Mouse (Mus musculus): ENCODE measurements at regions not wholly inside any gene's neighbourhood (a gene's known extent, or its start where the extent isn't known, plus 50 kb on each side); places are given as distances from the start of the nearest gene placed in this dataset.
A peak's percentile ranks its signal among the peaks of the same experiment; 100 is the strongest.

GRCm38 (mm10) chr1:186372770-186373353, 255.8 kb upstream of the Lyplal1 start:
- no peak for TF ChIP-seq CTCF (IDR thresholded peaks at IDR 0.05; ENCODE audit: borderline replicate concordance, insufficient read depth, low read length)
- TF ChIP-seq POLR2A (IDR thresholded peaks at IDR 0.05; ENCODE audit: low read depth, low read length), result no peak
- H3K4me1 ChIP-seq (ENCODE audit: control insufficient read depth, insufficient read depth, low read length), result no peaks in the 10 kb centered on the region
- H3K27ac ChIP-seq (ENCODE audit: insufficient read depth, low read length), result no peak overlapping the region
- H3K4me3 ChIP-seq (ENCODE audit: insufficient read depth, low read length), result no peak overlapping the region

DNA sequence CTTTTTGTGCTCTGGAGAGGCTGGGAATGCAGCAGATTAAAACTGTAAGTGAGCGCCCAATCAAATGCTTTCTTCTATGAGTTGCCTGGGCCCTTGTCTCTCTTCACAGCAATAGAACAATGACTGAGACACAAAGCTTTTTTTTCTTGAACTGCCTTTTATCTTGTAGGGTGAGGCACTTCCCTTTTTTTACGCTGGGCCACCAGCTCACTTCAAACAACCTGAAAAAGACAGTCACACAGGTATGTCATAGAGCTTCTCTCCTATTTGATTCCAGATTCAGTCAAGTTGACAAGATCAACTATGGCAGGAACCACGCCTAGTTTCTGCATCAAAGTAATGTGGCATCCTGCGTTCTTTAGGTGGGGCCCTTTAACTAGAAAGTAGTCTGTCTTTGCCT, 246.2 kb upstream of the Lyplal1 start:
- H3K27ac ChIP-seq (ENCODE audit: insufficient read depth, low read length), result no peak overlapping the region
- no peak for TF ChIP-seq POLR2A (IDR thresholded peaks at IDR 0.05; ENCODE audit: low read depth, low read length)
- no peak for TF ChIP-seq CTCF (IDR thresholded peaks at IDR 0.05; ENCODE audit: borderline replicate concordance, insufficient read depth, low read length)
- no peaks in the 10 kb centered on the region for H3K4me1 ChIP-seq (ENCODE audit: control insufficient read depth, insufficient read depth, low read length)
- no peak overlapping the region for H3K4me3 ChIP-seq (ENCODE audit: insufficient read depth, low read length)

GRCm38 (mm10) chr1:186358011-186358670, 241.0 kb upstream of the Lyplal1 start:
- no peak overlapping the region for H3K4me3 ChIP-seq (ENCODE audit: insufficient read depth, low read length)
- no peak overlapping the region for H3K27ac ChIP-seq (ENCODE audit: insufficient read depth, low read length)
- TF ChIP-seq POLR2A (IDR thresholded peaks at IDR 0.05; ENCODE audit: low read depth, low read length) (no peak), CTCF (IDR thresholded peaks at IDR 0.05; ENCODE audit: borderline replicate concordance, insufficient read depth, low read length) (no peak)
- H3K4me1 ChIP-seq (ENCODE audit: control insufficient read depth, insufficient read depth, low read length), result peaks cover 3% of the 10 kb centered on the region; the same call in 1 of the 2 replicates

DNA sequence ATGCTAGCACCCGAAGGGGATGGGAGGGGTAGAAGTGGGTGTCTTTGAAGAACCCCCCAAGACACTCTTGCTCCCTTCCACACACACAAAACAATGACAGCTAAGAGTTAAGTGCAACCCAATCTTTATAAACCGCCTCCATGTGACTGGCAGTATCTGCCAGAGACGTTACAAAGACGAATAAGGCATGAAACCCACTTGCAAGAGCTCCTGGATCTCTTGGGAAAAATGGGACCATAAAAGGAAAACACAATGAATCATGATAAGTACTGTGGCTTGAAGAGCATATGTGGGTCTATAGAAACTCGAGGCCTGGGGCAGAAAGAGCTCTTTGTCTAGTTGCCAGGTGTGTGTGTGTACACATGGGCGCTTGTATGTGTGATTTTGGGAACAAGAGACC, 237.6 kb upstream of the Lyplal1 start:
- Histone ChIP-seq H3K4me3 (ENCODE audit: insufficient read depth, low read length) (no peak overlapping the region), H3K4me1 (ENCODE audit: control insufficient read depth, insufficient read depth, low read length) (peaks cover 3% of the 10 kb centered on the region; the same call in 1 of the 2 replicates), H3K27ac (ENCODE audit: insufficient read depth, low read length) (no peak overlapping the region)
- TF ChIP-seq CTCF (IDR thresholded peaks at IDR 0.05; ENCODE audit: borderline replicate concordance, insufficient read depth, low read length), result no peak
- no peak for TF ChIP-seq POLR2A (IDR thresholded peaks at IDR 0.05; ENCODE audit: low read depth, low read length)

- Histone ChIP-seq H3K27ac (ENCODE audit: insufficient read depth, low read length) (no peak overlapping the region), H3K4me1 (ENCODE audit: control insufficient read depth, insufficient read depth, low read length) (peaks cover 3% of the 10 kb centered on the region; the same call in 1 of the 2 replicates), H3K4me3 (ENCODE audit: insufficient read depth, low read length) (no peak overlapping the region)
- TF ChIP-seq POLR2A (IDR thresholded peaks at IDR 0.05; ENCODE audit: low read depth, low read length) (0 out of 2 replicates have a peak, but pooled peaks have one; percentile 21), CTCF (IDR thresholded peaks at IDR 0.05; ENCODE audit: borderline replicate concordance, insufficient read depth, low read length) (no peak)
These were observed 237.0 kb upstream of the Lyplal1 start for GRCm38 (mm10) chr1:186354072-186354471.

- H3K4me3 ChIP-seq (ENCODE audit: insufficient read depth, low read length), result no peak overlapping the region
- no peak for TF ChIP-seq POLR2A (IDR thresholded peaks at IDR 0.05; ENCODE audit: low read depth, low read length)
- TF ChIP-seq CTCF (IDR thresholded peaks at IDR 0.05; ENCODE audit: borderline replicate concordance, insufficient read depth, low read length), result no peak
- peaks cover 5% of the 10 kb centered on the region for H3K4me1 ChIP-seq (ENCODE audit: control insufficient read depth, insufficient read depth, low read length)
- H3K27ac ChIP-seq (ENCODE audit: insufficient read depth, low read length), result no peak overlapping the region
These were observed 233.3 kb upstream of the Lyplal1 start for GRCm38 (mm10) chr1:186350381-186350780.

DNA sequence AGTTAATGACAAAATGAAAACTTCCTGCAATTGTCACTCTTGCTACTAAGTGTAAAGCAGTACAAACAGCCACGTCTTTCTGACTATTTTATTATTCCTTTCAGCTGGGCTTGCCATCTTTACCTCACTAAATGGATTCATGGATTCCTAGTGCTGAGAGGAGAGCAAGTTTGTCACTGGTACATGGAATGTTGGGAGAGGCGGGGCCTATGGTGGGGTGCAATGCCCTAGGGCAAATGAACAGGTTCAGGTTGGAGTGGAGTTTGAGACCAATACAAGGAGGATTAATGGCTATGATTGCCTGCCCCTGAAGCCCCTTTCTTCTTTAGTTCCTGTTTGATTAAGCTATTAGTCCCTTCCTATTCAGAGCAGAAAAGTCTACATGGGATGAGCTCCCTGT, 232.9 kb upstream of the Lyplal1 start:
- no peak for TF ChIP-seq POLR2A (IDR thresholded peaks at IDR 0.05; ENCODE audit: low read depth, low read length)
- TF ChIP-seq CTCF (IDR thresholded peaks at IDR 0.05; ENCODE audit: borderline replicate concordance, insufficient read depth, low read length), result no peak
- no peak overlapping the region for H3K27ac ChIP-seq (ENCODE audit: insufficient read depth, low read length)
- H3K4me3 ChIP-seq (ENCODE audit: insufficient read depth, low read length), result no peak overlapping the region
- H3K4me1 ChIP-seq (ENCODE audit: control insufficient read depth, insufficient read depth, low read length), result peaks cover 5% of the 10 kb centered on the region

- Histone ChIP-seq H3K4me3 (ENCODE audit: insufficient read depth, low read length) (no peak overlapping the region), H3K27ac (ENCODE audit: insufficient read depth, low read length) (peak overlapping the region; percentile 21; the same call in 1 of the 2 replicates), H3K4me1 (ENCODE audit: control insufficient read depth, insufficient read depth, low read length) (peaks cover 5% of the 10 kb centered on the region)
- TF ChIP-seq CTCF (IDR thresholded peaks at IDR 0.05; ENCODE audit: borderline replicate concordance, insufficient read depth, low read length), result no peak
- no peak for TF ChIP-seq POLR2A (IDR thresholded peaks at IDR 0.05; ENCODE audit: low read depth, low read length)
These were observed 230.5 kb upstream of the Lyplal1 start for GRCm38 (mm10) chr1:186347413-186348147.

GRCm38 (mm10) chr1:186345449-186345848, 228.3 kb upstream of the Lyplal1 start:
- no peak for TF ChIP-seq CTCF (IDR thresholded peaks at IDR 0.05; ENCODE audit: borderline replicate concordance, insufficient read depth, low read length)
- TF ChIP-seq POLR2A (IDR thresholded peaks at IDR 0.05; ENCODE audit: low read depth, low read length), result no peak
- H3K4me1 ChIP-seq (ENCODE audit: control insufficient read depth, insufficient read depth, low read length), result peaks cover 5% of the 10 kb centered on the region
- no peak overlapping the region for H3K4me3 ChIP-seq (ENCODE audit: insufficient read depth, low read length)
- no peak overlapping the region for H3K27ac ChIP-seq (ENCODE audit: insufficient read depth, low read length)

All from embryonic fibroblast, embryonic 13.5 days (primary cell).